Comparison of ENCODE assay signal across 26 mouse cellular contexts in the genomic region with DNA sequence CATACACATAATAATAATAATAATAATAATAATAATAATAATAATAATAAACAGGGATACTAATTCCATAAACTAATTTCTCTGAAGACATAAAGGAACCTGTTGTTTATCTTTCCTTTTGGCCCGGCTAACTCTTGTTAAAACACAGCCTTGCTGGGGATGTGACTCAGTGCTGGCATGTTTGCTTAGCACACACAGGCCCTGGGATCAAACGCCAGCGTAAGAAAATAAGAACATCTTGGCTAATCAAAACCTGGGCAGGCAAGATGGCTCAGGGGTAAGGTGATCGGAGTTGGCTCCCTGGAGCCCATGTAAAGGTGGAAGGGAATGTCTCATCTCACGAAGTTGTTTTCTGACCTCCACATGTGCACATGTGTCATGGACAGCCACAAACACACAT. TPM values are rescaled to one million over a fixed set of nuclear protein-coding genes. Genes with fewer than 3 reads are reported as not detected.
"Had no signal": no experiment of that assay in that cellular context is flagged by ENCODE, and none has a peak within 500 bp of the region (broad histone marks: within the 10 kb centered on the region; RNA-seq: fewer than 3 reads in every experiment).

No protein-coding gene starts in this region.

- H3K36me3 ChIP-seq: heart, embryonic 10.5 days; heart, embryonic 12.5 days; hindbrain, embryonic 10.5 days; hindbrain, embryonic 12.5 days; intestine, embryonic 15.5 days; limb, embryonic 13.5 days; limb, embryonic 15.5 days had no signal

- H3K4me1 ChIP-seq: heart, embryonic 12.5 days; hindbrain, embryonic 12.5 days; intestine, embryonic 15.5 days; limb, embryonic 13.5 days; limb, embryonic 15.5 days had no signal

- DNase-seq: gastrocnemius, adult 2 months; gastrocnemius, postnatal 10 days; gastrocnemius, postnatal 25 days; heart, adult 18-20 months; heart, postnatal 10 days; heart, postnatal 4 days; kidney, adult 18-20 months; kidney, adult 8-10 months; kidney, postnatal 10 days; kidney, postnatal 25 days; kidney, postnatal 4 days; left cerebral cortex, postnatal 4 days had no signal

- H3K9ac ChIP-seq: heart, embryonic 12.5 days; hindbrain, embryonic 12.5 days; hindbrain, embryonic 14.5 days; intestine, embryonic 15.5 days; limb, embryonic 13.5 days; limb, embryonic 15.5 days had no signal

- H3K4me2 ChIP-seq: heart, embryonic 12.5 days; hindbrain, embryonic 12.5 days; hindbrain, embryonic 14.5 days; intestine, embryonic 15.5 days; limb, embryonic 13.5 days; limb, embryonic 15.5 days had no signal

- H3K27ac ChIP-seq: gastrocnemius, adult 2 months; heart, embryonic 10.5 days; hindbrain, embryonic 10.5 days; hindbrain, embryonic 12.5 days; hindbrain, embryonic 14.5 days; intestine, embryonic 15.5 days; layer of hippocampus, adult 2 months; limb, embryonic 13.5 days; limb, embryonic 15.5 days had no signal

- ATAC-seq: hindbrain, embryonic 16.5 days; inflammation-experienced regulatory T-cells, adult 6 months; intestine, embryonic 15.5 days; intestine, postnatal 0 days had no signal

- H3K9me3 ChIP-seq: heart, embryonic 10.5 days; heart, embryonic 12.5 days; hindbrain, embryonic 10.5 days; hindbrain, embryonic 12.5 days; intestine, embryonic 15.5 days; limb, embryonic 13.5 days; limb, embryonic 15.5 days had no signal

- H3K27me3 ChIP-seq: heart, embryonic 12.5 days; hindbrain, embryonic 12.5 days; intestine, embryonic 15.5 days; limb, embryonic 13.5 days; limb, embryonic 15.5 days had no signal

- H3K4me3 ChIP-seq: gastrocnemius, adult 2 months; heart, embryonic 10.5 days; heart, embryonic 12.5 days; hindbrain, embryonic 10.5 days; hindbrain, embryonic 12.5 days; intestine, embryonic 15.5 days; layer of hippocampus, adult 2 months; left cerebral cortex, adult 2 months; limb, embryonic 13.5 days; limb, embryonic 15.5 days had no signal

RNA-seq across cellular contexts. Expression of gene Sel1l3, which starts 48.1 kb away (rescaled TPM):
- total RNA-seq: granulocyte monocyte progenitor cell, adult 5-6 weeks had no signal
